In genomic region chr5:103697875-103698491, GRCm38 (mm10) we compare ENCODE assay signal across 22 mouse cellular contexts. TPM values are rescaled to one million over a fixed set of nuclear protein-coding genes. Genes with fewer than 3 reads are reported as not detected.
DNase-seq lines count a peak whose midpoint lies in the region; ATAC-seq and TF ChIP-seq lines count a peak whose summit lies in the region.
"Had no signal": no experiment of that assay in that cellular context is flagged by ENCODE, and none has a peak within 500 bp of the region (broad histone marks: within the 10 kb centered on the region; RNA-seq: fewer than 3 reads in every experiment).

No protein-coding gene starts in this region.

- ATAC-seq in frontal cortex, adult (ENCODE audit: low TSS enrichment) = 0 out of 2 replicates have a peak, but pooled peaks have one; percentile 47
- no peak for ATAC-seq in Patski
- ATAC-seq in lung, postnatal 0 days = no peak
- ATAC-seq in erythroblast, adult 5-6 weeks (replicated peaks; ENCODE audit: low FRiP score, poor library complexity, severe bottlenecking) = no peak
- ATAC-seq: forebrain, embryonic 14.5 days had no signal

- POLR2A ChIA-PET in Patski (lab: Charles Lee) = interaction anchor here (0.8 to 1.7 kb wide), 3 partner anchors 18 to 81 kb away, joined by 3 to 5 read pairs (median 3); no protein-coding TSS in a partner anchor

- WGBS in lung, postnatal 0 days = 68% methylated on average over 5 of the region's 5 CpGs

- H3K9ac ChIP-seq in lung, postnatal 0 days (replicated peaks; ENCODE audit: low read depth) = no peak overlapping the region
- H3K9ac ChIP-seq: embryonic facial prominence, embryonic 12.5 days; hindbrain, embryonic 13.5 days; limb, embryonic 15.5 days had no signal

- DNase-seq in frontal cortex, adult 2 months (ENCODE audit: extremely low spot score in 1 of 2, low spot score in 1 of 2) = no peak
- DNase-seq in 3T3-L1 (ENCODE audit: low read depth, low spot score) = peak; percentile 74
- DNase-seq in Patski (ENCODE audit: low read depth, low spot score) = peak; percentile 89
- DNase-seq in gonadal fat pad, adult 2 months (ENCODE audit: low read depth) = peak; percentile 41
- DNase-seq in lung, postnatal 0 days (ENCODE audit: low spot score) = no peak
- no peak for DNase-seq in left cerebral cortex, postnatal 36 days (ENCODE audit: low spot score in 2 of 2)
- DNase-seq: adrenal gland, adult 2 months; cerebellum, postnatal 14 days; gastrocnemius, postnatal 14 days; kidney, adult 18-20 months; kidney, postnatal 4 days; lung, adult 18-20 months; thymus, adult 2 months had no signal

- TF ChIP-seq CTCF in Patski (IDR thresholded peaks at IDR 0.05) = no peak
- no peak for TF ChIP-seq CTCF in lung, postnatal 0 days (IDR thresholded peaks at IDR 0.05)

- TF ChIP-seq EP300 in lung, postnatal 0 days (IDR thresholded peaks at IDR 0.05) = no peak

- H3K4me2 ChIP-seq in lung, postnatal 0 days (replicated peaks; ENCODE audit: low read depth, low read length) = no peak overlapping the region
- H3K4me2 ChIP-seq: embryonic facial prominence, embryonic 12.5 days; hindbrain, embryonic 13.5 days; limb, embryonic 15.5 days had no signal

- H3K4me3 ChIP-seq in lung, postnatal 0 days (ENCODE audit: low read depth, low read length) = no peak overlapping the region
- H3K4me3 ChIP-seq: embryonic facial prominence, embryonic 12.5 days; hindbrain, embryonic 13.5 days; limb, embryonic 15.5 days had no signal

- H3K9me3 ChIP-seq in lung, postnatal 0 days (ENCODE audit: low read length) = no peaks in the 10 kb centered on the region
- H3K9me3 ChIP-seq: embryonic facial prominence, embryonic 12.5 days; hindbrain, embryonic 13.5 days; limb, embryonic 15.5 days had no signal

- no peaks in the 10 kb centered on the region for H3K27me3 ChIP-seq in Patski
- no peaks in the 10 kb centered on the region for H3K27me3 ChIP-seq in lung, postnatal 0 days (replicated peaks; ENCODE audit: insufficient read depth, low read length)

- no peaks in the 10 kb centered on the region for H3K36me3 ChIP-seq in lung, postnatal 0 days (ENCODE audit: insufficient read depth, low read length)
- H3K36me3 ChIP-seq: embryonic facial prominence, embryonic 12.5 days; hindbrain, embryonic 13.5 days; limb, embryonic 15.5 days had no signal

- in situ Hi-C loops in Patski (cut with MboI; ENCODE audit: low pct_unique_long_range_greater_than_20kb) = loop anchor here (10.0 kb wide), 1 partner anchor 57 kb away; no protein-coding TSS in a partner anchor

- no peak overlapping the region for H3K27ac ChIP-seq in lung, postnatal 0 days (ENCODE audit: low read length)
- H3K27ac ChIP-seq: embryonic facial prominence, embryonic 12.5 days; hindbrain, embryonic 13.5 days; limb, embryonic 15.5 days had no signal

- H3K4me1 ChIP-seq in lung, postnatal 0 days (ENCODE audit: insufficient read depth, low read depth, low read length) = peaks cover 3% of the 10 kb centered on the region; the same call in 1 of the 2 replicates

- intact Hi-C loops in left cerebral cortex, postnatal 36 days (cut with DNase I) = no loop called here

- CTCF ChIA-PET in Patski (lab: Charles Lee) = interaction anchor here (0.7 to 1.3 kb wide), 4 partner anchors 40 to 119 kb away, joined by 3 to 5 read pairs (median 4); no protein-coding TSS in a partner anchor

RNA-seq across cellular contexts. Expression of gene Aff1, which starts 5.8 kb away (rescaled TPM):
- 4.7 and 5.0 TPM in 2 replicates for polyA plus RNA-seq in frontal cortex, adult 2 months (2012; rRNA removed)
- polyA plus RNA-seq in Patski (2021) = 76.9 TPM
- 13.5 and 24.7 TPM in 2 replicates for polyA plus RNA-seq in gonadal fat pad, adult 2 months (2012; rRNA removed)
- 9.4 and 10.0 TPM in 2 replicates for polyA plus RNA-seq in lung, postnatal 0 days (2015; fragmentation: Nextera tagmentation; extraction: Ambion mirVana)
- total RNA-seq in left cerebral cortex, postnatal 36 days (2021) = 10 to 100 TPM; 10.9 to 13.5 TPM
- 262 and 340 TPM in 2 replicates for total RNA-seq in erythroblast, adult 5-6 weeks (2015; ENCODE audit: low replicate concordance)
- total RNA-seq in erythroblast, adult 5-6 weeks (2017; ENCODE audit: low replicate concordance) = 184 and 253 TPM in 2 replicates

RNA-seq across cellular contexts. Expression of gene 1700016H13Rik, which starts 42.2 kb away (rescaled TPM):
- not detected in 2 replicates for polyA plus RNA-seq in frontal cortex, adult 2 months (2012; rRNA removed)
- polyA plus RNA-seq in Patski (2021) = not detected
- polyA plus RNA-seq in gonadal fat pad, adult 2 months (2012; rRNA removed) = 3.6 and 3.7 TPM in 2 replicates
- 1.3 and 1.5 TPM in 2 replicates for polyA plus RNA-seq in lung, postnatal 0 days (2015; fragmentation: Nextera tagmentation; extraction: Ambion mirVana)
- total RNA-seq in left cerebral cortex, postnatal 36 days (2021) = not detected
- total RNA-seq in erythroblast, adult 5-6 weeks (2015; ENCODE audit: low replicate concordance) = not detected in 2 replicates
- total RNA-seq in erythroblast, adult 5-6 weeks (2017; ENCODE audit: low replicate concordance) = not detected in 2 replicates
- total RNA-seq: adrenal gland, adult 2 months; monocyte, adult 5-6 weeks; neutrophil, adult 5-6 weeks had no signal
- polyA plus RNA-seq: adrenal gland, adult 2 months; C2C12 had no signal

Comparison
In these comparisons a context has a peak if more than half of its experiments do, and no peak if none do; other contexts are left out.
1. DNase-seq: peak in 3T3-L1 (single experiment), Patski (single experiment) and gonadal fat pad, adult 2 months (single experiment); none in frontal cortex, adult 2 months (0 of 2), lung, postnatal 0 days (single experiment) and left cerebral cortex, postnatal 36 days (0 of 2).